Mouse (Mus musculus): ENCODE results near the gene Itfg2.

- TF ChIP-seq CHD2 (IDR thresholded peaks at IDR 0.05; ENCODE audit: low read length) (no peak), HCFC1 (IDR thresholded peaks at IDR 0.05; ENCODE audit: low read depth, low read length) (no peak), RCOR1 (IDR thresholded peaks at IDR 0.05; ENCODE audit: low read depth, low read length) (0 out of 2 replicates have a peak, but pooled peaks have one; percentile 8), MAZ (IDR thresholded peaks at IDR 0.05; ENCODE audit: low read depth, low read length) (0 out of 2 replicates have a peak, but pooled peaks have one; percentile 47)
Observed at GRCm38 (mm10) chr6:128437288-128437687, 12.6 kb upstream of the Itfg2 start.

Data from MEL (cell line).